Mouse (Mus musculus): Measurements from ENCODE around the gene Angptl6.

Gene Angptl6

GRCm38 (mm10) chr9:20879097-20879792 lies at the start of gene Angptl6:
Angptl6 (minus strand) TSS chr9:20879727.
- no peak for DNase-seq

DNA sequence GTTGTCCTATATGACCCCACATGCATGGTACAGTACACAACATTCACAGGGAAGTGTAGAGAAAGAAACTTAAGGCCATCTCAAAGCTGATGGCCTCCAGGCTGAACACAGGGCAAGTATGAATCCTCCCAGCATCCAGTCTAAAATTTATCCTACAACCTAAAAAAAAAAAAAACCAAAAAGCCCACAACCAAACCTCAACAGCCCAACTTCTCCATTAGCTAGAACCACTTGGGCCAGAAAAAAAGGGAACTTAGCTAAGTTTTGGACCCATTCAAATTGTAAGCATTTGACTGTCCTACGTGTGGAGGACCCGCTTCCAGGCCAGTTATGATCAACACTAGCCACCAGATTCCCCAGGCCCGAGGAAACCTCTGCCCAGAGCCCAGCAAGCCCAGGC lies 43.7 kb upstream of the Angptl6 start:
- DNase-seq = no peak

DNA sequence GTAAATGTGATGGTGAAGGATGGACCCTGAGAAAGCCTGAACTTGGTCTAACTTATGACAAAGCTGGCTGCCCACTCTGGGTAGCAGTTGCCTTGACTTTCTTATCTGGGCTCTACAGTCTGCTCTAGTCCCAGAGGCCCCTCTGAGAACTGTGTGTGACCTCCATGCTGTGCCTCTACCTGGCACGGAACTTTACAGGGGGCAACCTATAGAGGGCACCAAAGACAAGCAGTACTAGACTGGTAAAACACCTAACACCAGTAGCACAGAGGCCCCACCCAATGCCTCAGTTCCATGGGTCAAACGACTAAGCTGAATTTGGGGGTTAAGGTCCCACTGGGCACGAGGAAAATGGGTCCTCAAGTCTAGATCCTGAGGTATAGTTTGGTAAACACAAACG lies 36.6 kb upstream of the Angptl6 start:
- DNase-seq = no peak

DNA sequence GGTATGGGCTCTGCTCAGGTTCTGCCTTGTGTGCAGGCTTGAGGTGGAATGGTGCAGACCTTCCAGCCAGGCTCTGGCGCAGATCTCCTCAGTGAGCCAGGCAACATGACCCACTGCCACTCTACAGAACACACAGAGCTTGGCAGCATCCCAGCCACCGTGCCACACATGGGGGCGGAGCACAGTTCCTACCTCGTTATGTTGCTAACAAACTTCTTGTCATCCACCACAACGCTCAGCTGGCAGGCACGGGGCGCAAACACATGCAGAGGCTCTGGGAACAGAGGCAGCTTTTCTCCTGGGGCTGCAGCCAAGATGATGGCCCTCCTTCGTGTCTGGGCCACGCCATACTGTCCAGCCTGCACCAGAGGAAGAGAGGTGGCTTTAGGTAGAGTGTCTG lies 30.4 kb upstream of the Angptl6 start:
- no peak for DNase-seq

DNA sequence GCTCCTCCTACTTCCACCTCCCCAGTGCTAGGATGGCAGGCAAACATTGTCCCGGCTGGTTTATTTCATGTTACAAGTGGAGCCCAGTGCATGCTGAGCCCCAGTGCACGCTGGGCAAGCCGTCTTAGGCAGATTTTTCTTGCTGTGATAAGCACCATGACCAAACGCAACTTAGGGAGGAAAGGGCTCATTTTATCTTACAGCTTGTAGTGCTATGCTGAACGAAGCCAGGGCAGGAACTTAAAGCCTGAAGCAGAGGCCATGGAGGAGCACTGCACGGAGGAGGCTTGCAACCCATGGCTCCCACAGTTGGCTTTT lies 22.6 kb upstream of the Angptl6 start:
- DNase-seq = no peak

GRCm38 (mm10) chr9:20901466-20902173 lies 22.1 kb upstream of the Angptl6 start:
- peak in 1 of 2 experiments; percentile 24 for DNase-seq

DNA sequence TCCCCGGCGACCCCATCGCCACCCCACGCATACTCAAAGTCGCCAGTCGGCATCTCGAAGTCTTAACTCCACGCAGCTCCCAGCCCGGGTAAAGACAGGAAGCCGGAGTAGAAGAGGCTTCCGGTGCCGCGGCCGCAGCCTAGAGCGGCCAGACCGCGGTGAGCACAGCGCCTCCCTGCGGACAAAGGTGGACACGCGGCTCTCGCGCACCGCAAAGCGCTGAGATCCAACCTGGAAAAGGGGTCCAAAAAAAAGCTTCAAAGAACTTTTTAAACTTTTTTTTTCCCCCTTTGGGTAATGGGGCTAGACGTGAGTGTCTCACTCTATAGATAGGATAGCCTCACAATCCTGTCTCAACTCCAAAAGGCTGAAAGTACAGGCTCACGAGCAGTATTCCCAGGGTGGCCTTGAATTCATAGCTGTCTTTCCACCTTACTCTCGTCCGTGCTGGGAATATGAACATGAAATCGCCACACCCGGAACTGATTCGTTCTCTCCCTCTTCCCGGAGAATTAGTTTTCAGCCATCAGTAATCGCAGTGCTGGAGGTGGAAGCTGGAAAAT lies 19.1 kb upstream of the Angptl6 start, which contains the start of gene Eif3g:
Gene Eif3g (minus strand): TSS at position 113 of the 563 bp plus-strand sequence.
- peak; percentile 78 to 91 for DNase-seq

DNA sequence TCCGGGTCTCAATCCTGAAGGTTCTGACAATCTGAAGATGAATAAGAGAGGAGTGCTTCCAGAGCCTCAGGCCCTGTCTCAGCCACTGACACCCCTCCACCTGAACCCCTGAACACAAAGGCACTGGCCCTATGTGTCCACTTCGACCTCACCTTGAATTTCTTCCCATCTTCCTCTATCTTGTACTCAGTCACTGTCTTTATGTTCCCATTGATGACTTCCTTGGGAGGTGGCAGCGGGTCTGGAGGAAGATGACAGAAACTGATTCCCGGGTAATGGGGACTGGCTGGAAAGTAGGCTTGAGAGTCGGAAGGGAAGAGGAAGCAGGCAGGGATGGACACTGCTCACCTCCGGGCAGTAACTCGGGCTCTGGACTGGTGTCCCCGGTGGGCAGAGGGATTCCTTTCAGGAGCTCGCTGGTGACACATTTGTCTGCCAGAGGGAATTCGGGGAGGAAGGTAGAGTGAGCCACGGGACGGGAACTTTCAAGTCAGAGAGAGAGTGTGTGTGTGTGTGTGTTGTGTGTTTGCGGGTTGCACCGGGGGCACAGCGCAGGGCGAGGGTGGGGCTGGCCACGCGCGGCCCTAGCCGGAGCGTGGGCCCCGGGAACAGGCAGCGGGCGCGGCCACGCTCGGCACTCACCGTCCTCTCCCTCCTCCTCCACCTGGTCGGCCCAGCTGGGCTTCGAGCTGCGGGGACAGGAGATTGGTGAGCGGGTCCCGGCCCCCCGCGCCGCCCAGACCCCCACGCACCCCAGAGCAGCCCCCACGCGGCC lies 18.4 kb upstream of the Angptl6 start:
- no peak for DNase-seq

DNA sequence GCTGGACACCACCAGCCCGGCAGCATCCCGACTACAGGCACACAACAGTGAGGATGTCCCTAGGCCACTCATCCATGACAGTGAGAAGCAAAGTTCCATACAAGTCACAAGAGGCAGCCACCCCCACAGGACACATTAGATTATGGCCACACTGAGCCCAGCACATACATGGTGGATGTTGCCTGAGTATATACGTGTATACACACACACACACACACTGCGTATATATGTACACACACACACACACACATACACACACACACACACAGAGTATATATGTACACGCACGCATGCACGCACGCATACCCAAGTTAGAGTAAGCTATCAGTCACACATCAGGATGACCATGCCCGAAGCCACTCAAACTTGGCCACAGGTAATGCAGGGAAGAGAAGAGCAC lies 15.9 kb upstream of the Angptl6 start:
- DNase-seq = no peak

GRCm38 (mm10) chr9:20894629-20895028 lies 15.1 kb upstream of the Angptl6 start:
- DNase-seq = no peak

DNA sequence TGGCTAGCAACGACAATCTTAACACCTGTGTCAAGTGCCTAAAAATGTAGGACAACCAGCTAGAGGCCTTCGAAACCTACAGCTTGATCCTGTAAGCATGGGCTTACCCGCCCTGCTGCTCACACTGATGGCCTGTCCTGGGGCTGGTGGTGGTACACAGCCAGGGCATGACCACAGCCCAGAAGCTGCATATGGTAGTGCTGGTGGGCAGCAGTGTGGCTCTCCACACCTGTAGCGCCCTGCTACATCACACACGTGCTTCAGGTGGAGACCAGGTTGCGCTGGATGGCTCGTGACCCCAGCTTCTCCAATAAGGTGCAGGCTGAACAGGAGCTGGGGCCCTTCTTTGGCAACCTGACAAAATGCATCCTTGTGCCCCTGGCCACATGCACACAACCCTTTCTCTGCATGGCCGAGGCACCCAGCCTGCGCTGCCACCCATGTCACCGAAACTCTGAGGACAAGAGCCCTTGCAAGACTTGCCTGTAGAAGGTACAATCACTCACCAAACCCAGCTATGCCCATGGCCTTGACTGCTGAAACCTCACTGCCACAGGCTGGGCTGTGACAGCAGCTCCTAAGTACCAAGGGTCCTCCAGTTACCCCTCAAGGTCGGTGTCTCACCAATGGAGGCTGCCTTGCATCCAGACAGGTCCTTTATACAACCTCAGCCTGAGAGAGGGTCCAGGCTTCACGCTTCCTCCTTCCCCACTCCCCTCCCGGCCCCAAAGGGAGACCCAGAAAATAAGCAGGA lies 14.2 kb upstream of the Angptl6 start:
- no peak for DNase-seq

DNA sequence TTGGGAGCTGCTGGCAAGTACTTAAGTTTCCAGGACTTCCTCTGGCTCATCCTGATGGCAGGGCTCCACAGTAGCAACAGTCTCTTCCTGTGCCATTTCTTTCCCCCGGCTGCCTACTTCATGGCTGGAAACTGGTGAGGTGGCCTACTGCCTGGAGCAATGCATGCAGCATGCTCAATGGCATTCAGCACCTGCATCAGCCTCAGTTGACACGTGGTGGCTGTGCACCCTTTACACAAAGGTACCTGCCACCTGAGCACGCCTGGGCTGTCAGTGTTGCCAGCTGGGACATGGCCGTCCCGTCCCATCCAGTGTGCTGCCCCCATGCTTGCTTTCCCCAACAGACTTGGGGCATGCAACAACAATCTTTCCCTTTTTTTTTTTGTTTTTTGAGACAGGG lies 13.5 kb upstream of the Angptl6 start:
- DNase-seq = no peak

- DNase-seq = no peak
Measured at GRCm38 (mm10) chr9:20892104-20892653, 12.7 kb upstream of the Angptl6 start.

DNA sequence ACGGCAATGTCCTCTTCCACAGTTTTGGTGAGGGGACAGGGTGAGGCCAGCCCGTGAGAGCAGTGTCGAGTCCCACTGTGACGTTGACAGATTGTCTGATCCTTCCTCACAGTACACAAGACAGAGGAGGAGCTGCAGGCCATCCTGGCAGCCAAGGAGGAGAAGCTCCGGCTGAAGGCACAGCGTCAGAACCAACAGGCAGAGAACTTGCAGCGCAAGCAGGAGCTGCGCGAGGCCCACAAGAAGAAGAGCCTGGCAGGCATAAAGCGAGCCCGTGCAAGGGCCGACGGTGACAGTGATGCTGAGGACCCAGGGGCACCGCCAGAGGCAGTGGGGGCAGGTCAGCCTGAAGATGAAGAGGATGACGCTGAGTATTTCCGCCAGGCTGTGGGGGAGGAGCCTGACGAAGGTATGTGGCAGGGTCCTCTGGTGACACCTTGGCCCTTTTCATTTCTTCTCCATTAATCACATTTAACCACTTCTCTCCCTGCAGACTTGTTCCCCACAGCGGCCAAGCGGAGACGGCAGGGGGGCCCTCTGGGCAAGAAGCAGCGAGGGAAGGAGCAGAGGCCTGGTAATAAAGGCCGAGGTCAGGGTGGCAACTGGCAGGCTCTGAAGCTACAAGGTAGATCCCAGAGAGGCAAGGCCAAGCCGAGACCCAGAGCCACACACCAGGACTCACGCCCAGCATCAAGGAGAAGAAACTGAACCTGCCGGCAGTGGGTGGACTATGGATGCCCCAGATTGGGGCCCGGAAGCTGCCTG lies 12.0 kb upstream of the Angptl6 start:
- DNase-seq = no peak

GRCm38 (mm10) chr9:20890411-20890810 lies 10.9 kb upstream of the Angptl6 start:
- no peak for DNase-seq

GRCm38 (mm10) chr9:20889185-20890141 lies 9.9 kb upstream of the Angptl6 start:
- DNase-seq = peak in 1 of 2 experiments; percentile 14

- DNase-seq = no peak
Measured at GRCm38 (mm10) chr9:20888386-20888765, 8.8 kb upstream of the Angptl6 start.

DNA sequence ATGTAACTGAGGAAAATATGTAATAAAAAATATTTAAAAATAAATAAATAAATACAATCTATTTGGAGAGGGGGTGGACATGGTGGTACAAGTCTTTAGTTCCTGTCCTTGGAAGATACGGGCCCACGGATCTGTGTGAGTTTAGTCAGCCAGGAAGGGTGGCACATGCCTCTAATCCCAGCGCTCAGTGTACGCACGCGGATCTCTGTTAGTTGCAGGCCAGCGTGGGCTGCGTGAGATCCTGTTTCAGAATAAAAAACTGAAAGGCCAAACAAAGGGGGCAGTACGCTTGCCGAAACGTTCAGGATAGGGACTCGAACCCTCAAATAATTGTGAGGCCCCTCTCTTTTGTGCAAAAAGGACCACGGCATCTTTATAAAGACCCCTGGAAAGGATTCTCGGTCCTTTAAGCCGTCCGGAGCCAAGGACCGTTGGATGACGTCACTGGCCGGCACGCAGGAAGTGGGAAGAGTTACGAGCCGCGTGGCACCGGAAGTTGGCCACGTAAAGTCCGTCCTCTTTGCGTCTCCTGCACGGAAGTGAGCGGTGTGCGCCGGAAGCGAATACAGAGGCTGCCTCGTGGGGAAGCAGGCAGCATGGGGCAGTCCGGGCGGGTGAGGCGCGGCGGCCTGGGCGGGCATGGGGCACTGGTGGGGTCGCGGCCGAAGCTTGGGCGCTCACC lies 8.3 kb upstream of the Angptl6 start, which contains the start of gene Ppan:
Gene Ppan (plus strand): TSS at position 472 of the 682 bp plus-strand sequence.
- peak; percentile 96 to 97 for DNase-seq

GRCm38 (mm10) chr9:20887191-20887590 lies 7.7 kb upstream of the Angptl6 start:
- no peak for DNase-seq

GRCm38 (mm10) chr9:20886563-20886962 lies 7.0 kb upstream of the Angptl6 start:
- DNase-seq = no peak
